8 mouse cellular contexts compared by ENCODE assay signal in the genomic region with DNA sequence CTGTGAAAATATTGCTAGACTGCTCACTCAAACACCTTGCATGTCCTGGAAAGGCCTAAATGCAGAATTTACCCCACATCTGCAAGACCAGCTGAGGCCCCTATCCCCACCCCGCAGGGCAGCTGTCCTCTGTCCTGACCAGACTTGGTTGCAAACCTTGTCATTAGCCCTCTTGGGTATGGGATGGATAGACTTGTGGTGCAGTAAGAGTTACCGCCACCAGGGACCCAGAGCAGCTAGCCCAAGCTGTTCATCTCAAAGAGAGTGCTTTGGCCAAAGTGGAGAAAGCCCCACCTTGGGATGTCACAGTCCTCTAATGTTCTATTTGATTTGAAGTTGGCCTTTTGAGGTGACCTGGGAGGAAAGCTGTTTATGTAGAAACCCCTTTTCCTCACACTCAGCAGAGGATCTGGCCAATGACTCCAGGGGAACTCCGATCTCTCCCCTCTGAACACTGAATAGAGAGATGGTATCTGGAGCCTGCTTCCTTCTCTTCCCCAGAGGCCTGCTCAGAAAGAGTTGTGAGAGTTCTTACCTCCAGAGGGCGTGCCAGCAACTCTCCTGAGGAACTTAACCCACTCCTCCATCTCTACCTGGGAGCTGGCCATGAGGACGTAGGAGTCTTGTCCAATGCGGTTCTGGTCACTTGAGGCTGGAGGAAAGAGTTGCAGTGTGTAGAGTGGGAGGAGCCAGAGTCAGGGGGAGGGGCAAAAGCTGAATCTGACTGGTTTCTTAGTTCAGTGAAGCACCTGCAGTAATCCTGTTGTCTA. TPM values are rescaled to one million over a fixed set of nuclear protein-coding genes. Genes with fewer than 3 reads are reported as not detected.
DNase-seq lines count a peak whose midpoint lies in the region; ATAC-seq and TF ChIP-seq lines count a peak whose summit lies in the region.
"Had no signal": no experiment of that assay in that cellular context is flagged by ENCODE, and none has a peak within 500 bp of the region (broad histone marks: within the 10 kb centered on the region; RNA-seq: fewer than 3 reads in every experiment).

No protein-coding gene starts in this region.

- no peak; the same call in 1 of the 2 replicates for TF ChIP-seq CTCF in layer of hippocampus, adult 2 months (conservative IDR thresholded peaks at IDR 0.05)

- 0 out of 2 replicates have a peak, but pooled peaks have one; percentile 37 for ATAC-seq in erythroblast, adult 5-6 weeks (replicated peaks; ENCODE audit: low FRiP score, poor library complexity, severe bottlenecking)
- ATAC-seq: midbrain, embryonic 16.5 days had no signal

- no peak overlapping the region for H3K27ac ChIP-seq in layer of hippocampus, adult 2 months

- DNase-seq in 3T3-L1 (ENCODE audit: low read depth, low spot score) = peak; percentile 44
- peak; percentile 31 for DNase-seq in A20 (ENCODE audit: low read depth, low spot score)
- peak; percentile 48 for DNase-seq in lung, postnatal 14 days
- no peak for DNase-seq in layer of hippocampus, adult 2 months (ENCODE audit: low spot score in 2 of 2)
- no peak for DNase-seq in gastrocnemius, postnatal 25 days
- DNase-seq in left cerebral cortex, postnatal 14 days (ENCODE audit: low spot score in 2 of 2) = no peak

- intact Hi-C loops in left cerebral cortex, postnatal 14 days (cut with DNase I) = no loop called here

- no peak overlapping the region for H3K4me3 ChIP-seq in layer of hippocampus, adult 2 months

RNA-seq across cellular contexts. Expression of gene Arhgap25, which starts 45.2 kb away (rescaled TPM):
- 9.2 and 14.2 TPM in 2 replicates for total RNA-seq in erythroblast, adult 5-6 weeks (2015; ENCODE audit: low replicate concordance)
- total RNA-seq in erythroblast, adult 5-6 weeks (2017; ENCODE audit: low replicate concordance) = 8.2 and 19.2 TPM in 2 replicates
- 1 to 10 TPM; 2.5 to 2.9 TPM for total RNA-seq in layer of hippocampus, adult 2 months (2021)
- total RNA-seq in gastrocnemius, postnatal 25 days (2021) = 1 to 10 TPM in 1 of 2 experiments, under 1 TPM in 1; 0.82 to 1.3 TPM
- 10 to 100 TPM in 1 of 2 experiments, 1 to 10 TPM in 1; 7.9 to 11.0 TPM for total RNA-seq in left cerebral cortex, postnatal 14 days (2021)

RNA-seq across cellular contexts. Expression of gene Bmp10, which starts 59.0 kb away (rescaled TPM):
- total RNA-seq in erythroblast, adult 5-6 weeks (2015; ENCODE audit: low replicate concordance) = not detected in 2 replicates
- not detected in 2 replicates for total RNA-seq in erythroblast, adult 5-6 weeks (2017; ENCODE audit: low replicate concordance)
- total RNA-seq in layer of hippocampus, adult 2 months (2021) = not detected
- total RNA-seq in gastrocnemius, postnatal 25 days (2021) = not detected
- total RNA-seq in left cerebral cortex, postnatal 14 days (2021) = not detected

Comparison
In these comparisons a context has a peak if more than half of its experiments do, and no peak if none do; other contexts are left out.
1. DNase-seq: peak in 3T3-L1 (single experiment), A20 (single experiment) and lung, postnatal 14 days (single experiment); none in layer of hippocampus, adult 2 months (0 of 2), gastrocnemius, postnatal 25 days (single experiment) and left cerebral cortex, postnatal 14 days (0 of 2).